Mouse (Mus musculus) mouse trophoblast stem cell (cell line): Measurements from ENCODE around the gene Iqsec1.

Source experiments
- in situ Hi-C, 2 experiments: fragments of 300-500 bp; cut with MseI, MboI; formaldehyde crosslinking; loops; 2 replicates in 1 of 2; 3 replicates in 1 of 2; pipeline ENCODE4 v1.15.1; 2025

Gene Iqsec1

GRCm38 (mm10) chr6:90624184-90624583 is 364.3 kb downstream of the Iqsec1 start:
- in situ Hi-C loops, result no loop called here

- in situ Hi-C loops, result no loop called here
Measured at GRCm38 (mm10) chr6:90623456-90623836, 365.0 kb downstream of the Iqsec1 start.

GRCm38 (mm10) chr6:90622758-90623455 is 365.6 kb downstream of the Iqsec1 start:
- in situ Hi-C loops, result no loop called here

GRCm38 (mm10) chr6:90621584-90621890 is 366.9 kb downstream of the Iqsec1 start:
- in situ Hi-C loops, result no loop called here

- in situ Hi-C loops, result no loop called here
Measured at GRCm38 (mm10) chr6:90620791-90621583, 367.5 kb downstream of the Iqsec1 start.

- in situ Hi-C loops, result no loop called here
Measured at GRCm38 (mm10) chr6:90619936-90620335, 368.5 kb downstream of the Iqsec1 start.

DNA sequence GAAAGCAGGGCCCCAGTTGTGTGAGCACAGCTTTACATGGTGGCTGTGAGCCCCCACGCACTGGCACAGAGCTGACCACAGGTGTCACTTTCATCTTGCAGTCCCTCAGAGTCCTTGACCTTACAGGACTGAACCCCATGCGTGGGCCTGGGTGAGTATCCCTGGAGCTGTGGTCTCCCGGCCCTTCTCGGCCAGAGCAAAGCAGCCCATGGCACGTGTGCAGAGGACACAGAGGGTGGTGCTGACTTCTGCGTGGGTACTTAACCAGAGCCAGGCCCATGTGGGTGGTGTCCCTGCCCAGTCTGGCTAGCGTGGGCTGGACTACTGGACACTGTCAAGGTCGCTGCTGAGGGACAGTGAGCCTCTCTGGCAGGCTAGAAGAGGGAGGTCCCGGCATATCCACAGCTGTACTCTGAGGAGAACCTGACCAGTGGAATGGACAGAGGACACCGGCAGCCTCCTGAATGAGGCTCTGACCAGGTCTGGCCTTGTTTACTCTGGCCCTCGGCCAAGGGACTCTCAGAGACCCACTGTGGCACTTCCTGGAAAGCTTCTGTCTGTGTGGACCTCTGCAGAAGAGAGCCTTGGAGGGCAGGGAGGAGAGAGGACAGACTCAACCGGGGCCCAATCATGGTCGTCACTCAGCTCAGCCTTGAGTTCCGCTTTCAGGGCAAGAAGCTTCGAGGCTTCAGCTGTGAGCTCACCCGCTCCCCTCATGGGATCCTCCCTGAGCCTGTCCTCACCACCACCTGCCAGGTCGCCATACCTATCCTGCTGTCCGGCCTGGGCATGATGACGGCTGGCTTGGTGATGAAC is 369.5 kb downstream of the Iqsec1 start:
- in situ Hi-C loops, result no loop called here

DNA sequence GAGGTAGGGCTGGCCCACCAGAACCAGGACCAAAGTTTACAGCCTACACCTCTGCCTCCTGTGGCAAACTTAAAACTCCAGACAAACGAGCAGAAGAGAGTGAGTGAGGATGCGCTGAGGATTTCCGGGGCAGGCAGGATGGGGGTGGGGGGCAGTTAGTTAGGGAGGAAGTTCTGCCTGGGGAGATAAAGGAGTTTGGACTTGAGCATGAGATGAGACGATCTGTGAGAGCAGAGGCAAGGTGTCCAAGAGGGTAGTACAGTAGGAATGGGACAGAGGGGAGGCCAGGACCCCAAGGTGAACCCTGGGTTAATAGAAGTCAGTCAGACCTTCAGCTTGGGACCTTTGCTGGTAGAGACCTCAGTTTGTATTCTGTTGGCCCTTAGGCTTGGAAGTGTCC is 370.2 kb downstream of the Iqsec1 start:
- in situ Hi-C loops, result no loop called here

GRCm38 (mm10) chr6:90616481-90616880 is 372.0 kb downstream of the Iqsec1 start:
- in situ Hi-C loops, result no loop called here

- in situ Hi-C loops, result no loop called here
Measured at GRCm38 (mm10) chr6:90615991-90616390, 372.5 kb downstream of the Iqsec1 start.

DNA sequence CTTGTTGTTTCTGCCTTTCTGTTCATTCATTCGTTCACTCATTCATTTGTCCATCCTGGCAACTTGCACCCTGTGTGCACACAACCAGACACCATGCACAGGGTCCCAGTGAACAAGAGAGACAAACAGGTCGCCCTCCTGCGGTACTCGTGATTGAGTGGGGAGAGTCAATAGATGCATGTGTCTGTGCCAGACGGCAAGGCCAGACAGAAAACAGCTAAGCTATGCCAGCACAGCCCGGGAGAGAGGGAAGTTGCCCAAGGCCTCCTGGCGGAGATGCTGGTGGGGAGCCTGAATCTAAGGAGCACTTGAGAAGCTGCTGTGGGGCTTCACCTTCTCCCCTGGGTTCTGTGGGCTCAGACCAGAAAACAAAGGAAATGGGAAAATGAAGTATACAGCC is 373.1 kb downstream of the Iqsec1 start:
- in situ Hi-C loops, result no loop called here

DNA sequence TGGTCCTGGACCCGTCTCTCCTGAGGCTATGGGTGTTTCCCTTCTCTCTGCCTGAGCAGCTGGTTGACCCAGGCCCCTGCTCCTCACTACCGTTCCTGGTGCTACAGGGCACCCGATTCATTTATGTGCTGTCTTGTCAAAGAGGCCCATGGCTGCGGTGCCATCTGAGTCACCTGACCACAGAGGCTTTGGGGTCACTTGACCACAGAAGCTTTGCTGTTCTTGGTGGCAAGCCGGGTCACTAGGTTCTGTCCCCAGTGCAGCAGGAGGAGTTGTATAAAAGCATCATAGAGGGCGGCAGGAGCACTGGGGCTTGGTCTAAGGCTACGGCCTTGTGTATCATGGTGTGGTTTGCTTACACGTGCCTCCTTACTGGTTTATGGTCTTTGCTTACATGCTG is 375.2 kb downstream of the Iqsec1 start:
- in situ Hi-C loops, result no loop called here

- in situ Hi-C loops, result no loop called here
Measured at GRCm38 (mm10) chr6:90610248-90610647, 378.2 kb downstream of the Iqsec1 start.

DNA sequence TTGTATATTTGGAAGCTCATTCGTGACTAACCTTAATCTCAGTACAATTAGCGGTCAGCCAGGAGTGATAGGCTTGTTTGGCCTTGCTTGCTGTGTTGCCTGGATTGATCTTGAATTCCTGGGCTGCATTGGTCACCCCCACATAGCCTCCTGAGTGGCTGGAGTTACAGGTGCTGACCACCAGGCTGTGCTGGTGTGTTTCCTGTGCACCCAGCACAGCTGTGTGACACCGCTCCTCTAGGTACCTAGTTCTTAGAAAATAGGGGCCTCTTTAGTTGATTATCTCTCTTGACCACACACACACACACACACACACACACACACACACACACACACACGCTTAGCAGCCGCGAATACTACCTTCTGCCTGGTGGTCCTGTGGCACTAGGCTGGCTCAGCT is 380.3 kb downstream of the Iqsec1 start:
- in situ Hi-C loops, result no loop called here

- in situ Hi-C loops, result no loop called here
Measured at GRCm38 (mm10) chr6:90607196-90607595, 381.3 kb downstream of the Iqsec1 start.

- in situ Hi-C loops, result no loop called here
Measured at GRCm38 (mm10) chr6:90606538-90606937, 381.9 kb downstream of the Iqsec1 start.
